Mouse (Mus musculus) lung, postnatal 25 days (tissue): ENCODE measurements around the gene Ccdc60.

Source experiments
- DNase-seq: peaks from one replicate; pipeline ENCODE4 v3.0.0; 2022; ENCODE audit warnings: low spot score

Ccdc60 gene

DNA sequence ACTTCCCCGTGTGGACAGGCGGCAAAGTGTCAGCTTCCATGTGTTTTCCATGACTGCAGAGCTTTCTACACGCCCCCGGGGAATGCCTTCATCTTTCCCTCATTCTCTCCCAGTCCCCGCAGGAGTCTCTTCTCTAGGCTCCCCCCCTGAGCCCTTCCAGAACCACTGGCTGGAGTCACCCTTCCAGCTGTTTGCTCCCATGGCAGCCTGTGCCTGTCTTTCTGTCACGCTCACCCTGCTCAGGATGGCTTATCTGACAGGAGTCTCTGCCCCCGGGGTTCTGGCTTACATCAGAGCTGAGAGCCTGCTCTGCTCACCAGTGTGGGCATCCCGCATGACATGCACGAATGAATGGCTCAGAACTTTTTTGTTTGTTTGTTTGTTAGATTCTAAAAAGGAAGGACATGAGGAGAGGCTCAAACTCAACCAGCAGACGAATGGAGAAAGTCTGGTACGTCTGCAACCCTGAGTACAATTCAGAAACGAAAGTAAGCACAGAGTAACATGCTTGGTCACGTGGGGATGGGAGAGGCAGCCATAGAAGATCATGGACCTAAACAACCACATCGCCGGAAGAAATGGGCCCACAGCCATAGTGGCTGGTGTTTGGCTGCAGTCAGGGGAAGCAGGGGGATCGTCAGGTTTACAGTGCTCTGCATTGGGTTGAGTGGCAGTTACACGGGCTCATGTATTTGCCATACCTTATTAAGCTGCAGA is 17.1 kb downstream of the Ccdc60 start:
- no peak for DNase-seq

DNA sequence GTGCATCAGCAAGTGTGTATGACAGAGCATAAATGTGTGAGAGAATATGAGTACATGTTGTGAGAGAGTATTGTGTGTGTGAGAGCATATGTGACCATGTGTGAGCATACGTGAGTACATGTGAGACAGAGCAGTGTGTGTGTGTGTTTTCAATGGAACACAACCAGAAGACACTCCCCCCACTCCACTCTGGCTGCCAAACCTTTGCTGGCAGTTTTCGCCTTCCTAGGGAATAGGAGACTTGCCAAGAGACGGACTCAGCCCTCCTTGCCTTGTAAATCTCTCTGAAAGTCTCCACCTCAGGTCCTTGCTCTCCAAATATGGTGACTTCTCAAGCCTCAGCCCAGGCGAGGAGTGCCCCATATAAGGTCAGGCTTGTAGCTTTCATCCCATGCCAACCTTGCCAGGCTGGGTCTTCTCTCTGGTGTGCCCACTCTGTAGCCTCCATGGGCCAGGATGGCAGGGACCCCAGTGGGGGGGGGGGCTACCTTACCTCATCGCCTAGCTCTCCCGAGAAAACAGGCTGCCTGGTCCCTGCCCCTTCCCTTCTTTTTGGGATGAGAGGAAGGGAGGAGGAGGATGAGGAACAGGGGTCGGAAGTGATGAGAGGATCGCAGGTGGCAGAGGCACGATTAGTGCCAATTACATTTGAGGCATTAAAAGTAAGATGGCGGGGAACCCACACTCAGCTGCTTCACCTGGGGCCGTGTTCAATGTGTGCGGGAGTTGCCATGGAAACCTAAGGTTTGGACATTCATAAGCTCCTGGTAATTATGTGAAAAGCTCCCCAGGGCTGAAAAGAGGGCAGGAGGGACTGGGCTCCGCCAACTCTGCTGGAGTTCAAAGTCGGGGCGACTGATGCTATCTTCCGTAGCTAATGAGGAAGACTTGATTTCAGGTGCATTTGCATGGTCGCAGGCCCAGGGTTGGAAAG is 19.3 kb downstream of the Ccdc60 start:
- DNase-seq: no peak

DNA sequence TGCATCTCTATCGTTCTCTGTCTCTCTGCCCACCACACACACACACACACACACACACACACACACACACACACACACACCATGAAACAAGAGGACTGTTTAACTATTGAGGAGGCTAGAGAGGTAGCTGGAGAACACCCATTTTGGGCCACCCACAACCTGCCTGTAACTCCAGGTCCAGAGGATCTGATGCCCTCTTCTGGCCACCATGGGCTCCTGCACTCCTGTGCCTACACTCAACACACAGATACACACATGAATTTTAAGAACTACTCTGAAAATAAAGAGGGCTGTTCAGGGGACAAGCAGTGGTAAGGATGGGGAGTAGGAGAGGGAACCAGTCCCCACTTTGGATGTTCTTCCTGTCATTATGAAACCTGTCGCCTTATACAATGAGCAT is 26.1 kb downstream of the Ccdc60 start:
- no peak for DNase-seq

DNA sequence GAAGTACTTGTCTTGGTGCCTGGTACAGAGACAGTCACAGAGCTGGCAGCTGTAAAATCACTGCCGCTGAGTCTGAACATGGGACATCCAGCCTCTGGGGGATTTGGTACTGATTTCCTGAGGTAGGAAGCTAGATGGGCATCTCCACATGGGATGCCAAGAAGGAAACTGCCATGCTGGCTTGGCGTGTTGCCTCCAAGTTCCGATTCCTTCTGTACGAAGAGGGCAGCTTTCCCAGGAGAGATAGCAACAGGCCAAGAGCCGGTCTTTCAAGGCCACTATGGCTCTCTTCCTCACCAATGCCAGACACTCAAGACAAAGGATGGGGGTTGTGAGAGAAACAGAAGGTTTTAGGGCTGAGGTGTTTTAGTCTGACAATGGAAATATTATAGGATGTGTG is 26.8 kb downstream of the Ccdc60 start:
- DNase-seq: no peak

DNA sequence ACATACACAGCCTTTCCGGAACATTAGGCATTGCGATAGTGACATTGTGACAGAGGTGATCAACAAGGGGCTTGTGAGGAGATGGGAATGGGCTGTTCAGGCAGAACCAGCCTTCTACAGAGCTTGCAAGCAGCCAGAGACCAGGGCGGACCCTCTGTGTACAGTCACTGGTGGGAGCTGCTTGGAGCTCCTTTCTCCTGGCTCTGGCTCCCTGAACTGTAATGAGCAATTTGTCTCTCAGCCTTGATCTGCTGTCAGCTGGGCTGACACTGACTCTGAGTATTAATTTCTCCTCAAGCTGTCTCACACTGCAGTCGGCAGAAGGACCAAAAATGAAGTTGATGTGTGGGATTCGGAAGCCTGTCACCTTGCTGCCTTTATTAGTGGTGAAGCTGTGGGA is 28.4 kb downstream of the Ccdc60 start:
- DNase-seq: no peak

DNA sequence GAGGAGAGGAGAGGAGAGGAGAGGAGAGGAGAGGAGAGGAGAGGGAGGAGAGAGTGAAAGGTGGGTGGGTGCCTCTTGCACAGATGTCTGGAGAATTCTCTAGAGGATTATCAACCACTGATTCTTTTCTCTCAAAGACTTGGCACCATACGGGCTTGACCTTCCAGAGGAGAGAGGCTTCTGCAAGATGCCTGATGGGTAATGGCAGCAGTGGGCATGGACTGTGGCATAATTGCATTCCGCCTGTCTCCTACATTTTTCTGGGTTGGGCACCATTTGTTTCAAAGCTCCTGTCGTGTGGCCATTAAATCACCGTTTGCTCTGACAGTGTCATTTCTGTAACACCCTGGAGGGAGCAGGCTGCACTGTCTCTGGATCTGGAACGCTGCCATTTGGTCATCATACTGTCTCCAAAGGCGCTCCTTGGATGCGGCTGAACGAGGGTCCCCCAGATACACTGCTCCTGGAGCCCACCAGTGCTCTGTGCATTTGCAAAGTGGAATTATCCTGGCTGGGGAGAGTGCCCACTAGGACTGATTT is 30.4 kb downstream of the Ccdc60 start:
- DNase-seq: no peak

DNA sequence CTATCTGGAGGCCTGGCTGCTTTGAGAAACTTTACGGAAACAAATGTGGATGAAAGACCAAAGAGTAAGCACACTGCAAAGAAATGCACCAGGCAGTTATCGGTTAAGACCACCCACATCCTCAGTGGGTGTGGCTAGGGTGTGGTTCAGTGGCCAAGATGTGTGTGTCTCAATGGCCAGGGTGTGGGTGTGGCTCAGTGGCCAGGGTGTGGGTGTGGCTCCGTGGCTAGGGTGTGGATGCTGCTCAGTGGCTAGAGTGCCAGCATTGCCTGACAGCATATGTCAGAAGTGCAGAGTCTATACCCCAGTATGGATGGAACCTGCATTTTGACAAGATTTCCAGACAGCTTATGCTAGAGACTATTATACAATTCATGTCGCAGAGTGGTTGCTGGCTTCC is 34.9 kb downstream of the Ccdc60 start:
- no peak for DNase-seq

DNA sequence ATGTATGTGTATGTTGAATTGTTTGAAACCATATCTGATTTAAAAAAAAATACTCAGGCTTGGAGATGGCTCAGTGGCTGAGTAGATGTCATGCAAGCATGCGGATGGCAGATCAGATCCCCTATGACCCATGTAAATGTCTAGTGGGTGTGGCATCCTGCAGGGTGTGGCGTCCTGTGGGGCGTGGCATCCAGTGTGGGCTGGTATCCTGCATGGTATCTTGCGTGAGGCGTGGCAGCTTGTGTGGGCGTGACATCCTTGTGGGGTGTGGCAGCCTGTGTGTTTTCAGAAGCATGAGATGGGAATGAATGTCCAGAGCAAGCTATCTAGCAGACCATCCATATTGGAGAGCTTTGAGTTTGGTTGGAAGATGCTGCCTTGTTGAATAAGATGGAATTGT is 36.6 kb downstream of the Ccdc60 start:
- no peak for DNase-seq

DNA sequence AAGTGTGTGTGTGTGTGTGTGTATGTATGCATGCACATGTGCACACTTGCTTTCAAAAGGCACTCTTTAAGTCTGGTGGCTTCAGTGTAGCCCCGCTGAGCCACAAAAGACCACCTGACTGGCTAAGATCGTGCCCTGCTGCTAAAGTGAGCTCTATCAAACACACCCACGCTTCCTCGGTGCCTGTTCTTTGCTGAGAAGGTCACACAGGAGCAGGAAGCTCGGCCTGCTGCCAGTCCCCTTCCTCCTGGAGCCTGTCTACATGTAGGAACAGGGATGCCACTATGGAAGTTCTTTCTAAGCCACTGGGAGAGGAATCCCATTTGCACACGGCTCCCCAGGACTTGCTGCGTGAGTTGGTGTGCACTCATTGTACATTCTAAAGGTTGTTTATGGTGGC is 42.1 kb downstream of the Ccdc60 start:
- DNase-seq: peak; percentile 10

DNA sequence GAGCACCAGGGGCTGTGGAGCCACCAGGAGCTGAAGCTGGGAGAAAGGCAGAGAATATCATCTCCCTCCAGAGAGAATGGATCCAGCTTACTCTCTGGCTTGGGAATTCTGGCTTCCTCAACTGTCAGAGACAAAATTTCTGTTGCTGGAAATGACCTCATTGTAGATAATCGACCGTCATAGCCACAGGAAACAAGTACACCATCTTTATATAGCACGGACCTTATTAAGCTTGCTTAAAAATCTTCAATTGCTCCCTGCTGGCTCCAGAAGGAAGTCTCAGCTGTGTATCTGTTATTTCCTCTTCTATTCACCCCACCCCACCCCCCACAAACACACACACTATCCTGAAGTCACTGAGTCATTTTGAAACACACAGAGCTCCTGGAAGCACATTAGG is 44.3 kb downstream of the Ccdc60 start:
- peak; percentile 18 for DNase-seq

DNA sequence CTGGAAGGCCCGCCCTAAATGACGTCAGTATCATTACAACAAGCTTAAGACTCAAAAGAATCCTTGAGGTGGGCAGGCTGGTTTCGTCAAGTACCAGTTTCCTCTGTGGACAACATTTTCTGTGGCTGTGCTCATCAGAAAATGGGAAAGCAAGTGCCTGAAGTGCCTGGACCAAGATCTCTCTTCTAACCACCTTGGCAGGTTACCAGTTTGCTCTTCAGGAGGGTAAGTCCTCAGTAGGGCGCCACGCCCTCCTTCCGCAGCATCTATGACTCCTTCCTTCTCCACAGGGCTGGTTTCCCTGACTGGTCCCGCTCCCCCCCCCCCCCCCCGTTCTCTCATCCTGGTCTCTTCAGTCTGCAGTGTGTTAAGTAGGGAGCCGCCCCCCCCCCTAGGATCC is 45.2 kb downstream of the Ccdc60 start:
- DNase-seq: no peak

DNA sequence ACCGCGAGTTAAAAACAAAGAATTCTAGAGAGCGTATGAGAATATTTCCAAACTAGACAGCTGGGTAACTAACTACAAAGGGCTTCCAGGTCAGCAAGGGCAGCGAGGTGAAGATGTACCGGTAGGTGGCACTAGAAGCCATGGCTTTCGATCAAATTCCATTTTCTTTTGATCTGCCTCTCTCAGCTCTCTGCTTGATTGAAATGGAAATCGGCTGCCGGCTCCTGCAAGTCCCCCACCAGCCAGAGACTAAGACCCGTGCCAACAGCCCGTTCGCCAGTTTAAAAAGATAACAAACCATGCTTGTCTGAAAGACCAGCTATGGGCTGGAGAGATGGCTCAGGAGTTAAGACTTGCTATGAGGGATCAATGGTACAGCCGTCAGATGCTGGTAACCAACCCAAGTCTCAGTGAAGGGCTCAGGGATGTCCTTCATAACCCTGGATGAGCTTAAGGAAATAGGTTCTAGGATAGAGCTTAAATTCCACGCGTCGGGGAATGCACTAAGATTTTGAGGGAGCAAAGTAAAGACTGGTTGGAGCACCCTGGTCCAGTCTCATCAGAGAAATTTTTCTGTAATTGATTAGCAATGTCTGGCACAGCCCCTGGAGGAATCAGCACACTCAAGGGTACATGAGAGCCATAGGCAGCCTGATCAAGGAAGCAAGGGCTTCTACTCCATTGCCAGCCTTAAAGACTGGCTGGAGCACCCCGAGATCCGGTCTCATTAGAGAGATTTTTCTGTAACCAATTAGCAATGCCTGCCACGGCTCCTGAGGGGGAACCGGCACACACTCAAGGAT is 56.7 kb downstream of the Ccdc60 start:
- peak; percentile 35 for DNase-seq

DNA sequence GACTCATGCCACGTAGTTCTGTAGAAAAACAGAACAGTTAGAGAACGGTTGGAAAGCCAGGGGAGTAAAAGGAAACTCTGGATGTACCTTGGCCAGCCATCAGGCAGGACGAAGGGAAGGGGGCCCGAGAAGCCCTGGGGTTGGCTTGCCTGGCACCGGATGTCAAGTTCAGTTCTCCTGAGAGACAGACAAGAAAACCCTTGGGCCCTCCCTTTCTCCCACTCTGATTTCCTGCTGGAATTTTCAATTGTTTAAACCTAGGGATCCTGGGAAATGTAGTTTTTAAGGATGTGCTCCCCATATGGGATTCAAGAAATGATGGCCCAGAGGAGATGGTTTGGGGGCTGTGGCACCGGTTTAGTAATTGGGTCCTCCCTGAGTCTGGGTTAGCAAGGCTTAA is 60.4 kb downstream of the Ccdc60 start:
- no peak for DNase-seq

DNA sequence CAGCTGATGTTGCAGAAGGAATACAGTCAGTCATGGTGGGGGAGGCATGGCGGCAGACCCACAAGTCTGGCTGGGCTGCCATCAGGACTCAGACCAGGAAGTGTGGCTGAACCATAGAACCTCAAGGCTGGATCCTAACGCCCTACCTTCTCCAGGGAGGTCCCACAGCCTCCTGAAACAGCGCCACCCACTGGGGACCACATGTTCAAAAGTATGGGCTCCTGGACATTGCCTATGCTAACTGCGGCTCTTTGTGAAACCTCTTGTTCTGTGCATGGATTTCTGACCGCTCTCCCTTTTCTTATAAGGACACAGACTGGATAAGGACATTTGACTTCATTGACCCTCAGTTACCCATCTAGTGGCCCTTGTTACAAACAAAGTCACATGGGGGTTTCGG is 64.8 kb downstream of the Ccdc60 start:
- DNase-seq: no peak

DNA sequence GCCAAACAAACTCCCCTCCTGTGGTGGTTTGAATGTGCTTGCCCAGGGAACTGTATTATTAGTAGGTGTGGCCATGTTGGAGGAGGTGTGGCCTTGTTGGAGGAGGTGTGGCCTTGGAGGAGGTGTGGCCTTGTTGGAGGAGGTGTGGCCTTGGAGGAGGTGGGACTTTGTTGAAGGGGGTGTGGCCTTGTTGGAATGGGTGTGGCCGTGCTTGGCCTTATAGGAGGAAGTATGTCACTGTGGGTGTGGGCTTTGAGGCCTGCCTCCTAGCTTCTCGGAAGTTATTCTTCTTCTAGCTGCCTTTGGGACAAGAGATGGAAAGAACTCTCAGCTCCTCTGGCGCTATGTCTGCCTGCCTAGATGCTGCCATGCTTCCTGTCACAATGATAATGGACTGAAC is 66.9 kb downstream of the Ccdc60 start:
- DNase-seq: no peak

DNA sequence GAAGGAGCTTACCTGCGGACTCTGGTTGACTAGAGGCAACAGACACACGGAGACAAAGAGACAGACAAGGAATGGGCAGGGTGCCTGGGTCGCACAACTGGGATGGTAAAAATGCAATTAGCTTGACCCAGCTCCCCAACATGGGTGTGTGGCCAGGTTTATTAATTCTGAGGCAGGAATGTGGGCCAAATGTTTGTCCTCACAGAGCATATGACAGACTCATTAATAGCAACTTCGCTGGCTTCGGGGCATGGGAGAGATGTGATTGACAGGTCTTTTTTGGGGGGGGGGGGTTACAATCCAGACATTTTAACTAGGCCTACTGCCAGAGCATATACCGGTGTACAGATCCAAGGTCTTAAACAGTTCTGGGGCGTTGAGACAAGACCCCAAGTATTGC is 69.5 kb downstream of the Ccdc60 start:
- DNase-seq: no peak

DNA sequence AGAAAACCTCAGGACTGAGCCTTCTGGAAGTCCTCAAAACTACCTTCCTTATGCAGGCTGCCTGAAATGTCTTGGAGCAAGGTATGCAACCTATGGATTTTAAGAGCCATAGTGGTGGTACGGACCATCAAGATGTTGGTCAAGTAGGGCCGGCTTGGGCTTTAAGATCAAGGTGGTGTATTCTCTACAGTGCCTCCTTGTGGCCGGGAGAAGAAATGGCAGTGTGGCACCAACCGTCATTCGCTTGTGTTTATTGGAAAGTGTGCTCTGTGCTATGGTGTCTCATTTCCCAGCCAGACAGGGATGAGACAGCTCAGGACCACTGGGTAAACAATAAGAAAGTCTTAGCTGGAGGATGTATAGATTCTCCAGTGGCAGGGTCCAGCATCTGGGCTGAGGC is 76.1 kb downstream of the Ccdc60 start:
- DNase-seq: no peak

DNA sequence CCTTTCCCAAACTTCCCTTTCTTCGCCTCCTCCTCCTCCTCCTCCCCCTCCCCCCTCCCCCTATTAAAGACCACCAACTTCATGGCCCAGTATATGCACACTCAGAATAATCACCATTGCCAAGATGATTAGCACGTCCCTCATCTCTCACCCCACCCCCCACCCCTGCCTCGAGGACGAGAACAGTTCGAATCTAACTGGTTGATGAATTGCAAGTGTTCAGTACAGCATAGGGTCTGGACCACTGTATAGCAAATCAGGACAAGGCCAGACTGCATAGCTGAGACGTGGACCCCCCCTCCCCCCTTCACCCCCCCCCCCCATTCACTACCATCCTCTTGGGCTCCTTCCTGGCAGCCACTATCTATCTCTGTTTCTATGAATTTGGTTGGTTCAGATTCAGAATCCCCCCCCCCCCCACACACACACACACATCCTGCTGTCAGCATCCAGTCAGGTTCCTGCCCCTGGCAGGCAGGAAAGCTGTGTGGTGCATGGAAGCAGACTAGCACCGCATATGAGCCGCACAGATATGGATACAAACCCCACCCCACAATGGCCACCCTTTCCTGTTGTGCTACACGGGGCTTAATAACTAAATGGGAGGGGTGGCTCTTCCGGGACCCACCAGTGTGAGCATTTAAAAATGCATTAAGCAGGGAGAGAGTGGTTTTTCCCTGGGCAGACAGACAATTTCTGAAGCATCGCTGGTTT is 79.2 kb downstream of the Ccdc60 start:
- no peak for DNase-seq

DNA sequence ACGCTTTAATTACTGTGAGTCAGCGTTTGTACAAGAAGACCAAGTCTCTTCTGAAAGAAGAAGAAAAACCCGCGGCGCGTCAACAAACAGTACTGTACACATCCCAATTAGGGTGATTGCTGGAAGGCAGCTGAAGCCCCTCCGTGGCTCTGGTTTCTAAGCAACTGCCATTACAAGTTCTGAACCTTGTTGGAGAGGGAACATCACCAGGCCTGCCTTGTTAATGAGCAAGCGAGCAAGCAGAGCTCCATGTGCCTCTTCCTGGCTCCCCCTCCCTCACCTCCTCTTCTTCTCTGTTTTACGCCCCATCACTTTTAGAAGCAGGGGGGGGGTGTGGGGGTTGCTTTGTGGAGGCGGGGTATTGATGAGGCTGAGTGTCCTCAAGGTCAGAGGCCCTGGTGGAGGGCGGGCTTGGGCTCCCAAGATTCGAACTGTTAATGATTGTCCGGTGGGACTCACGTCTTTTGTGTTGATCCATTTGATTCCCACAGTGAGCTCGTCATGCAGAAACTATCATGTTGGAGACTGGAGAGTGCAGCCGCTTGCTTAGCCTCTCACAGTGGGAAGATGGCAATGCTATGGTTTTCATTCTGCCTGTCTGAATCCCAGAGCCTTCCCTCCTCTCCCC is 79.9 kb downstream of the Ccdc60 start:
- DNase-seq: no peak

DNA sequence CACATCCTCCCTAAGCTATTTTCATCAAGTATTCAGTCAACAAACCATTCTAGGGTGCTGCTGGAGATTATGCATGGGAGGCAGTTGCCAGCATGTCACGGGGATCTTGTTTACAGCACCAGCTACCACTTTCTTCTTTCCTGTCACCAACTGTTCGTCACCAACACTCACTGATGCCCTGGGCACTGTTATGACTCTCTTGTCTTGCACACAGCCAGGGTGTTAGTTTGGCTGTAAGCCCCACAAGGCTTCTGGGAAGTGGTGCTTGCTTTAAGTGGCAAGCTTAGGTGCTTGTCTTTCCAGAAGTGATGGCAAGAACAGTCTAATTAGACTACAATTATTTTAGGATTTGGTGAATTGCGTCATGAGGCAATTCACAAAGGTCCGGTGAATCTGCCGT is 86.1 kb downstream of the Ccdc60 start:
- DNase-seq: no peak

DNA sequence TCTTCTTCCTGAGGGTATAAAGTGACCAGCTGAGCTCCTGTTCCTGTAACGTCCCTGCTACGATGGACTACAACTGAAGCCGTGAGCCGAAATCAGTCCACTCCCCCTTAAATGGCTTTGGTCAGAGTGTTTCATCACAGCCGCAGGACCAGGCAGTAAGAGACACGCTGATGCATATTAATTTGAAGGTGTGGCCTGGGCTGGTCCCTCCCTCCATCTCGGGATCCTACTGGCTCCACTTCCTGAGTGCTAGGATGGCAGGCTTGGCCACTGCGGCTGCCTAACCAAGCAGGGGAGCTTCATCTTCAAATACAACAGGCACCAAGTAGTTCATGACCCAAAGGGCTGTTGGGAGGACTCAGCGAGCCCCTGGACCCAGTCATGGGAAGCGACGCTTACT is 94.3 kb downstream of the Ccdc60 start:
- no peak for DNase-seq
